Mouse (Mus musculus) forebrain, embryonic 15.5 days (tissue): ENCODE data around the gene Dph2. TPM values are rescaled to one million over a fixed set of nuclear protein-coding genes. Genes with fewer than 3 reads are reported as not detected.

ENCODE experiments used
- ATAC-seq: fragments of 200-750 bp; cut with Nextera tagmentation; replicated peaks from 2 replicates; pipeline ENCODE4 v1.8.0; 2017; ENCODE audit warnings: mild to moderate bottlenecking, moderate TSS enrichment, moderate library complexity
- H3K27ac ChIP-seq: fragments of 300-500 bp; sonication (generic); replicated peaks from 2 replicates; pipeline ENCODE4 v1.5.1; 2015; ENCODE audit warnings: mild to moderate bottlenecking, inconsistent platforms
- H3K27me3 ChIP-seq: fragments of 300-500 bp; sonication (generic); 2 replicates; pipeline ENCODE4 v1.6.1; 2015; ENCODE audit warnings: inconsistent platforms
- H3K36me3 ChIP-seq: fragments of 300-500 bp; sonication (generic); 2 replicates; pipeline ENCODE4 v1.6.1; 2015; ENCODE audit warnings: mild to moderate bottlenecking, inconsistent platforms
- H3K4me1 ChIP-seq: fragments of 300-500 bp; sonication (generic); 2 replicates; pipeline ENCODE4 v1.6.1; 2015; ENCODE audit warnings: inconsistent platforms
- H3K4me2 ChIP-seq: fragments of 300-500 bp; sonication (generic); replicated peaks from 2 replicates; pipeline ENCODE4 v1.6.1; 2015; ENCODE audit warnings: mild to moderate bottlenecking, inconsistent platforms
- H3K4me3 ChIP-seq: fragments of 300-500 bp; sonication (generic); 2 replicates; pipeline ENCODE4 v1.5.1; 2015; ENCODE audit warnings: mild to moderate bottlenecking, inconsistent platforms
- H3K9ac ChIP-seq: fragments of 300-500 bp; sonication (generic); replicated peaks from 2 replicates; pipeline ENCODE4 v1.6.1; 2015; ENCODE audit warnings: mild to moderate bottlenecking, inconsistent platforms
- H3K9me3 ChIP-seq: fragments of 300-500 bp; sonication (generic); 2 replicates; pipeline ENCODE4 v1.6.1; 2016; ENCODE audit warnings: inconsistent platforms
- WGBS: fragments of 180-500 bp; shearing (Covaris S2); methylation state at CpG from one replicate; pipeline ENCODE4 v1.1.7; 2015; ENCODE audit warnings: mixed read lengths; 5-methylcytosine and 5-hydroxymethylcytosine counted together
- polyA plus RNA-seq: library from polyadenylated mRNA; unstranded; fragments of >200 nt; fragmentation: Nextera tagmentation; extraction: Ambion mirVana; gene quantifications from 2 replicates; pipeline ENCODE4 v1.2.1, GENCODE M21; 2015

Dph2 gene
- polyA plus RNA-seq, 1 experiment from 2014 or later, result 29.4 TPM

GRCm38 (mm10) chr4:117867823-117868222 lies 24.0 kb downstream of the Dph2 start:
- H3K9ac ChIP-seq, result 0 out of 2 replicates have a peak overlapping the region, but pooled peaks have one; percentile 31
- peaks cover 18% of the 10 kb centered on the region for H3K4me1 ChIP-seq
- no peaks in the 10 kb centered on the region for H3K27me3 ChIP-seq
- no peaks in the 10 kb centered on the region for H3K9me3 ChIP-seq
- peaks cover 2% of the 10 kb centered on the region; the same call in 1 of the 2 replicates for H3K36me3 ChIP-seq
- 15% methylated on average over 24 of the region's 24 CpGs for WGBS
- no peak overlapping the region for H3K27ac ChIP-seq
- ATAC-seq, result no peak; the same call in 1 of the 2 replicates
- H3K4me3 ChIP-seq, result no peak overlapping the region
- H3K4me2 ChIP-seq, result peak overlapping the region; percentile 27; the same call in 1 of the 2 replicates

- Histone ChIP-seq H3K27me3 (no peaks in the 10 kb centered on the region), H3K9ac (no peak overlapping the region), H3K36me3 (peaks cover 2% of the 10 kb centered on the region; the same call in 1 of the 2 replicates), H3K4me1 (peaks cover 18% of the 10 kb centered on the region), H3K4me3 (no peak overlapping the region), H3K9me3 (no peaks in the 10 kb centered on the region), H3K4me2 (no peak overlapping the region), H3K27ac (no peak overlapping the region)
- 80% methylated on average over 6 of the region's 6 CpGs for WGBS
- no peak for ATAC-seq
Measured at GRCm38 (mm10) chr4:117867000-117867399, 24.8 kb downstream of the Dph2 start.

- no peak overlapping the region for H3K4me2 ChIP-seq
- H3K4me3 ChIP-seq, result no peak overlapping the region
- H3K36me3 ChIP-seq, result no peaks in the 10 kb centered on the region
- H3K9me3 ChIP-seq, result no peaks in the 10 kb centered on the region
- WGBS, result 52% methylated on average over 9 of the region's 9 CpGs
- no peak overlapping the region for H3K9ac ChIP-seq
- no peaks in the 10 kb centered on the region for H3K27me3 ChIP-seq
- no peak overlapping the region for H3K27ac ChIP-seq
- peaks cover 18% of the 10 kb centered on the region for H3K4me1 ChIP-seq
- ATAC-seq, result no peak
Measured at GRCm38 (mm10) chr4:117866083-117866482, 25.7 kb downstream of the Dph2 start.

- ATAC-seq, result peak; percentile 89
- 25% methylated on average over 4 of the region's 4 CpGs for WGBS
Measured at GRCm38 (mm10) chr4:117862823-117863222, 29.0 kb downstream of the Dph2 start.

GRCm38 (mm10) chr4:117860570-117860969 lies 31.3 kb downstream of the Dph2 start:
- H3K4me1 ChIP-seq, result peaks cover 11% of the 10 kb centered on the region
- H3K4me3 ChIP-seq, result no peak overlapping the region
- no peak overlapping the region for H3K9ac ChIP-seq
- H3K9me3 ChIP-seq, result no peaks in the 10 kb centered on the region
- H3K27ac ChIP-seq, result no peak overlapping the region
- H3K4me2 ChIP-seq, result no peak overlapping the region
- no peak for ATAC-seq
- WGBS, result 74% methylated on average over 9 of the region's 9 CpGs
- H3K27me3 ChIP-seq, result no peaks in the 10 kb centered on the region
- no peaks in the 10 kb centered on the region for H3K36me3 ChIP-seq

More at GRCm38 (mm10) chr4:117862823-117863222, 29.0 kb downstream of the Dph2 start:
- no peak overlapping the region for H3K27ac ChIP-seq
- no peak overlapping the region for H3K4me2 ChIP-seq
- H3K9ac ChIP-seq, result no peak overlapping the region
- H3K4me1 ChIP-seq, result peaks cover 17% of the 10 kb centered on the region
- no peaks in the 10 kb centered on the region for H3K27me3 ChIP-seq
- no peak overlapping the region for H3K4me3 ChIP-seq
- no peaks in the 10 kb centered on the region for H3K36me3 ChIP-seq
- H3K9me3 ChIP-seq, result no peaks in the 10 kb centered on the region

- H3K27ac ChIP-seq, result no peak overlapping the region
- 54% methylated on average over 3 of the region's 3 CpGs for WGBS
Measured at GRCm38 (mm10) chr4:117858794-117859193, 33.0 kb downstream of the Dph2 start.

GRCm38 (mm10) chr4:117855146-117855545 lies 36.7 kb downstream of the Dph2 start:
- no peak overlapping the region for H3K9ac ChIP-seq
- no peak overlapping the region for H3K4me3 ChIP-seq
- no peaks in the 10 kb centered on the region for H3K27me3 ChIP-seq
- H3K36me3 ChIP-seq, result no peaks in the 10 kb centered on the region
- no peak for ATAC-seq
- H3K4me1 ChIP-seq, result peaks cover 5% of the 10 kb centered on the region; the same call in 1 of the 2 replicates
- H3K27ac ChIP-seq, result no peak overlapping the region
- no peaks in the 10 kb centered on the region for H3K9me3 ChIP-seq
- WGBS, result 75% methylated on average over 9 of the region's 9 CpGs
- no peak overlapping the region for H3K4me2 ChIP-seq

More at GRCm38 (mm10) chr4:117858794-117859193, 33.0 kb downstream of the Dph2 start:
- no peaks in the 10 kb centered on the region for H3K36me3 ChIP-seq
- H3K9me3 ChIP-seq, result no peaks in the 10 kb centered on the region
- H3K9ac ChIP-seq, result no peak overlapping the region
- peaks cover 11% of the 10 kb centered on the region for H3K4me1 ChIP-seq
- no peak overlapping the region for H3K4me2 ChIP-seq
- H3K27me3 ChIP-seq, result no peaks in the 10 kb centered on the region
- no peak overlapping the region for H3K4me3 ChIP-seq
- ATAC-seq, result no peak

- Histone ChIP-seq H3K27me3 (no peaks in the 10 kb centered on the region), H3K4me3 (no peak overlapping the region), H3K9ac (no peak overlapping the region), H3K27ac (no peak overlapping the region), H3K4me1 (peaks cover 15% of the 10 kb centered on the region; the same call in 1 of the 2 replicates), H3K9me3 (no peaks in the 10 kb centered on the region), H3K36me3 (no peaks in the 10 kb centered on the region), H3K4me2 (no peak overlapping the region)
- 86% methylated on average over 10 of the region's 10 CpGs for WGBS
- ATAC-seq, result no peak
Measured at GRCm38 (mm10) chr4:117852152-117852868, 39.5 kb downstream of the Dph2 start.

GRCm38 (mm10) chr4:117850871-117851270 lies 41.0 kb downstream of the Dph2 start:
- WGBS, result 78% methylated on average over 7 of the region's 7 CpGs
- peaks cover 15% of the 10 kb centered on the region; the same call in 1 of the 2 replicates for H3K4me1 ChIP-seq
- H3K4me3 ChIP-seq, result no peak overlapping the region
- no peaks in the 10 kb centered on the region for H3K36me3 ChIP-seq
- no peak overlapping the region for H3K4me2 ChIP-seq
- no peak overlapping the region for H3K9ac ChIP-seq
- H3K27ac ChIP-seq, result no peak overlapping the region
- no peak for ATAC-seq
- H3K27me3 ChIP-seq, result no peaks in the 10 kb centered on the region
- H3K9me3 ChIP-seq, result no peaks in the 10 kb centered on the region

GRCm38 (mm10) chr4:117850176-117850575 lies 41.7 kb downstream of the Dph2 start:
- Histone ChIP-seq H3K9me3 (no peaks in the 10 kb centered on the region), H3K4me3 (no peak overlapping the region), H3K4me1 (peaks cover 15% of the 10 kb centered on the region; the same call in 1 of the 2 replicates), H3K27me3 (no peaks in the 10 kb centered on the region), H3K36me3 (no peaks in the 10 kb centered on the region), H3K27ac (no peak overlapping the region), H3K4me2 (no peak overlapping the region), H3K9ac (no peak overlapping the region)
- no peak for ATAC-seq
- 67% methylated on average over 7 of the region's 7 CpGs for WGBS

GRCm38 (mm10) chr4:117849506-117849905 lies 42.3 kb downstream of the Dph2 start:
- Histone ChIP-seq H3K36me3 (no peaks in the 10 kb centered on the region), H3K4me2 (no peak overlapping the region), H3K27me3 (no peaks in the 10 kb centered on the region), H3K9me3 (no peaks in the 10 kb centered on the region), H3K27ac (no peak overlapping the region), H3K4me3 (no peak overlapping the region), H3K4me1 (peaks cover 15% of the 10 kb centered on the region; the same call in 1 of the 2 replicates), H3K9ac (no peak overlapping the region)
- ATAC-seq, result no peak
- WGBS, result 17% methylated on average over 5 of the region's 5 CpGs

- Histone ChIP-seq H3K4me3 (no peak overlapping the region), H3K27me3 (no peaks in the 10 kb centered on the region), H3K4me2 (no peak overlapping the region), H3K9me3 (no peaks in the 10 kb centered on the region), H3K36me3 (no peaks in the 10 kb centered on the region), H3K4me1 (peaks cover 15% of the 10 kb centered on the region; the same call in 1 of the 2 replicates), H3K9ac (no peak overlapping the region), H3K27ac (no peak overlapping the region)
- 42% methylated on average over 17 of the region's 17 CpGs for WGBS
- no peak for ATAC-seq
Measured at GRCm38 (mm10) chr4:117849063-117849462, 42.8 kb downstream of the Dph2 start.
